Mouse (Mus musculus) liver, embryonic 12.5 days (tissue): Measurements from ENCODE around the gene Dock1. TPM values are rescaled to one million over a fixed set of nuclear protein-coding genes. Genes with fewer than 3 reads are reported as not detected.

Experiments used
- ATAC-seq: fragments of 200-750 bp; cut with Nextera tagmentation; 2 replicates; pipeline ENCODE4 v1.8.0; 2017; ENCODE audit warnings: moderate number of reproducible peaks, mild to moderate bottlenecking, moderate library complexity
- H3K27ac ChIP-seq: fragments of 300-500 bp; sonication (generic); 2 replicates; pipeline ENCODE4 v1.5.1; 2016; ENCODE audit warnings: mild to moderate bottlenecking
- H3K27me3 ChIP-seq: fragments of 300-500 bp; sonication (generic); replicated peaks from 2 replicates; pipeline ENCODE4 v1.6.1; 2016; ENCODE audit warnings: mild to moderate bottlenecking, moderate library complexity
- H3K36me3 ChIP-seq: fragments of 300-500 bp; sonication (generic); 2 replicates; pipeline ENCODE4 v1.6.1; 2016; ENCODE audit warnings: mild to moderate bottlenecking, moderate library complexity
- H3K4me1 ChIP-seq: fragments of 300-500 bp; sonication (generic); 2 replicates; pipeline ENCODE4 v1.6.1; 2016
- H3K4me2 ChIP-seq: fragments of 300-500 bp; sonication (generic); 2 replicates; pipeline ENCODE4 v1.6.1; 2016; ENCODE audit warnings: mild to moderate bottlenecking, moderate library complexity
- H3K4me3 ChIP-seq: fragments of 300-500 bp; sonication (generic); 2 replicates; pipeline ENCODE4 v1.5.1; 2016; ENCODE audit warnings: mild to moderate bottlenecking, moderate library complexity
- H3K9ac ChIP-seq: fragments of 300-500 bp; sonication (generic); 2 replicates; pipeline ENCODE4 v1.6.1; 2016; ENCODE audit warnings: mild to moderate bottlenecking, moderate library complexity
- H3K9me3 ChIP-seq: fragments of 300-500 bp; sonication (generic); replicated peaks from 2 replicates; pipeline ENCODE4 v1.6.1; 2016; ENCODE audit warnings: mild to moderate bottlenecking, moderate library complexity
- WGBS: fragments of 180-500 bp; shearing (Covaris S2); methylation state at CpG from one replicate; pipeline ENCODE4 v1.1.7; 2016; ENCODE audit not compliant: insufficient replicate concordance; 5-methylcytosine and 5-hydroxymethylcytosine counted together
- polyA plus RNA-seq: library from polyadenylated mRNA; unstranded; fragments of >200 nt; fragmentation: Nextera tagmentation; extraction: Ambion mirVana; gene quantifications from 2 replicates; pipeline ENCODE4 v1.2.1, GENCODE M21; 2016

The Dock1 gene
- polyA plus RNA-seq, 1 experiment from 2014 or later: 6.4 TPM

- WGBS: 23% methylated on average over 4 of the region's 4 CpGs
- H3K27ac ChIP-seq: 0 out of 2 replicates have a peak overlapping the region, but pooled peaks have one; percentile 22
- H3K9ac ChIP-seq: no peak overlapping the region
- no peaks in the 10 kb centered on the region for H3K27me3 ChIP-seq
- H3K9me3 ChIP-seq: no peaks in the 10 kb centered on the region
- ATAC-seq: no peak
- H3K4me3 ChIP-seq: no peak overlapping the region
- peaks cover 56% of the 10 kb centered on the region for H3K4me1 ChIP-seq
- no peak overlapping the region for H3K4me2 ChIP-seq
- no peaks in the 10 kb centered on the region for H3K36me3 ChIP-seq
These were observed 27.0 kb downstream of the Dock1 start for GRCm38 (mm10) chr7:134697479-134697878.

DNA sequence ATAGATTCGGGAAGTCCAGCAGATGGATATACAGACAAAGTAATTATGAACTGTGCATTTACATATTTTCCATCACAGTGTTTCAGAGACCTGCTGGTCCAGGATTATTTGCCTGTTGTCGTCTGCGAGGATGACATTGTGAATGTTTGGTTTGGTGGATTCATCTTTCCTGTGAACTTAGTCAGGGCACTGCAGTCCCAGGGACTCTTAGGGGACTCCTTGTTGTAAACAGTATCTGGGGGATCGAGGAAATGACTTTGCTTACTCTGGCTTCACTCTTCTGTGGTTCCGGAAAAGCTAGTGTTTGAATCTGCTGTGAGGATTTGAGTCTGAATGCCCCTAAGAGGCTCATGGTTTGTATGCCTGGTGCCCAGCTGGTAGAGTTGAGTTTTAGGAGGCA lies 27.8 kb downstream of the Dock1 start:
- Histone ChIP-seq H3K36me3 (no peaks in the 10 kb centered on the region), H3K4me2 (no peak overlapping the region), H3K4me3 (no peak overlapping the region), H3K4me1 (peaks cover 49% of the 10 kb centered on the region), H3K9ac (no peak overlapping the region), H3K27ac (no peak overlapping the region), H3K9me3 (no peaks in the 10 kb centered on the region), H3K27me3 (no peaks in the 10 kb centered on the region)
- ATAC-seq: no peak
- 58% methylated on average over 5 of the region's 5 CpGs for WGBS

- H3K36me3 ChIP-seq: no peaks in the 10 kb centered on the region
- H3K4me1 ChIP-seq: peaks cover 38% of the 10 kb centered on the region
- no peak overlapping the region for H3K9ac ChIP-seq
- no peak overlapping the region for H3K4me2 ChIP-seq
- H3K27me3 ChIP-seq: no peaks in the 10 kb centered on the region
- ATAC-seq: no peak
- WGBS: 70% methylated on average over 5 of the region's 5 CpGs
- H3K27ac ChIP-seq: no peak overlapping the region
- no peak overlapping the region for H3K4me3 ChIP-seq
- no peaks in the 10 kb centered on the region for H3K9me3 ChIP-seq
These were observed 29.5 kb downstream of the Dock1 start for GRCm38 (mm10) chr7:134700001-134700400.

DNA sequence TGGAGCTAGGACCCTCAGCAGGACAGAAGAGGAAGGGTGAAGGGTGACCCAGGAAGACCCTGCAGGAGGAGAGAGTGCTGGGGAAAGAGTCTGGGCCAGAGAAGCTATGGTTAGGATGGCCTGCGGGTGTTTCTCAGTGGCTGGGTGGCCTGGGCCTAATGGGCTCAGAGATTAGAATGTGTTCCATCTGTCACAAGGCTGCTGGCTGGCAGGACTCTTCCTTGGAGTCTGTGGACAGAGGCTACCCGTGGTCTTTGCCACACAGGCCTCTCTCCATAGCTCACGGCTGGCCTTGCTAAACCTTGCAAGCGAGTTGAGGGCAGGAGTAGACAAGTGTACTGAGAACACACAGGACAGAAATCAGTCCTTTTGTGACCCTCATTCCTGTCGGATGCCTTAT lies 32.0 kb downstream of the Dock1 start:
- Histone ChIP-seq H3K9me3 (no peaks in the 10 kb centered on the region), H3K4me2 (no peak overlapping the region), H3K27ac (no peak overlapping the region), H3K27me3 (no peaks in the 10 kb centered on the region), H3K4me1 (peaks cover 18% of the 10 kb centered on the region), H3K4me3 (no peak overlapping the region), H3K9ac (no peak overlapping the region), H3K36me3 (no peaks in the 10 kb centered on the region)
- whole genome bisulfite sequencing: 57% methylated on average over 5 of the region's 5 CpGs
- no peak for ATAC-seq

- H3K27me3 ChIP-seq: no peaks in the 10 kb centered on the region
- H3K36me3 ChIP-seq: no peaks in the 10 kb centered on the region
- H3K4me2 ChIP-seq: no peak overlapping the region
- H3K9ac ChIP-seq: no peak overlapping the region
- H3K27ac ChIP-seq: no peak overlapping the region
- 57% methylated on average over 2 of the region's 2 CpGs for WGBS
- H3K9me3 ChIP-seq: no peaks in the 10 kb centered on the region
- H3K4me3 ChIP-seq: no peak overlapping the region
- ATAC-seq: no peak
- peaks cover 11% of the 10 kb centered on the region; the same call in 1 of the 2 replicates for H3K4me1 ChIP-seq
These were observed 33.2 kb downstream of the Dock1 start for GRCm38 (mm10) chr7:134703704-134704103.

DNA sequence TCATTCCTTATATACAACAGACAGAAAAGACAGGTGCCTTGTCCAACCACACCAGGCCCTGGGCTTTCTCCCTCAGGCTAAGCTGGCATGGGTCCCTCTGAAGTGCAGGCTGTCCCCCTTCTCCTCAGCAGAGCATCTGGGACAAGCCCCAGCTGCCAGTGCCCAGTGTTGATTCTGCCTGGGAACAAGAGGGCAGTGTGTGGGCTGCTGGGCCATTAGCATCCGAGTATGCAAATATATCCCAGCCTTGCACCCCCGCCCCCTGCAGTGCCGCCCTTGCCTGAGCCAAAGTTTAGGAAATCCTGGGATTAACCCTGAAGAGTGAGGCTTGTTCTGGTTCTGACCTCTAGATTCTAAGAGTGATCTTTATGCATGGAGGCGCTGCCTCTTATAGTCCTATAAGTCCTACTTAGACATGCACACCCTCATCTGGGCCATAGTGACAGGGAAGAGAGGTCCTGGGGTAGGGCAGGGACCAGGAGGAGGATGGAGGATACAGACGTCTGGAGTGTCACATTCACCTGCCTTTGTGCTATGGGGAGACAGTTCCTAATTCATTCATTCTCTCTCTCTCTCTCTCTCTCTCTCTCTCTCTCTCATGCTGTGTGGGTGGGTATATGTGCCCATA lies 38.9 kb downstream of the Dock1 start:
- Histone ChIP-seq H3K4me3 (no peak overlapping the region), H3K9ac (no peak overlapping the region), H3K27me3 (no peaks in the 10 kb centered on the region), H3K4me2 (no peak overlapping the region), H3K4me1 (no peaks in the 10 kb centered on the region), H3K36me3 (no peaks in the 10 kb centered on the region), H3K9me3 (no peaks in the 10 kb centered on the region), H3K27ac (no peak overlapping the region)
- WGBS: 57% methylated on average over 5 of the region's 5 CpGs
- no peak; the same call in 1 of the 2 replicates for ATAC-seq

DNA sequence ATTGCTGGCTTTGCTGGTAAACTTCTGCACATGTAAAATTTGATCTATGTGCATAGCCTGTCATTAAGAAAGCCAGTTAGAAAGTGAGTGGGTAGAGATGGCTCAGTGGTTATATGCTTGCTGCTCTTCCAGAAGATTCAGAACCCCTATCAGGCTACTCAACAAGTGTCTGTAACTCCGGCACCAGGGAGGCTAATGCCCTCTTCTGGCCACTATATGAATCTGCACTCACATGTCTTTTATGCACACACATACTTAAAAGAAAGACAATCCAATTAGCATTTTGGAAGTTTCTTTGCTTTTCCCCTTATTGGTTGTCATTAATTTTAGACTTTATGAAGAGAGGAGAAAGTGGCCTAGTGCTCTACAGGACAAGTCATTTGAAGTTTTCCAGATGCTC lies 41.1 kb downstream of the Dock1 start:
- Histone ChIP-seq H3K4me3 (no peak overlapping the region), H3K27ac (no peak overlapping the region), H3K9me3 (no peaks in the 10 kb centered on the region), H3K4me1 (no peaks in the 10 kb centered on the region), H3K9ac (no peak overlapping the region), H3K4me2 (no peak overlapping the region), H3K27me3 (no peaks in the 10 kb centered on the region), H3K36me3 (no peaks in the 10 kb centered on the region)
- 70% methylated on average over 1 of the region's 1 CpGs for WGBS
- ATAC-seq: no peak

DNA sequence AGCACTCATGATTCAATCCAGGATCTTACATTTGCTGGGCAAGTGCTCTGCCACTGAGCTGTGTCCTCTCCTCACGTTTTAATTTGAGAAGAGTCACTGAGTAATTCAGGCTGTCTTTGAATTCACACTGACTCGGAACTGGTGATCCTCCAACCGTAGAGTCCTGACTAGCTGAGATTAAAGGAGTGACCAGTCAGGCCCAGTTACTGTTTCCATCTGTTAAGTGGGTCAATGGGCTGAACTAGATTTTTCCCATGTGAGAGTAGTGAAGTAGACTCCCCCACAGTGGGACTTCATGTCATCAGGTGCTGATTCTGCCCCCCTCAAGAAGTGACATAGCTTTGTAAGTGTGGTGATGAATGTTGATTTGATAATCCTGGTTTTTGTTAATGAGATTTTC lies 49.0 kb downstream of the Dock1 start:
- H3K4me1 ChIP-seq: no peaks in the 10 kb centered on the region

GRCm38 (mm10) chr7:134722361-134722760 lies 51.9 kb downstream of the Dock1 start:
- Histone ChIP-seq H3K27me3 (no peaks in the 10 kb centered on the region), H3K4me2 (no peak overlapping the region), H3K4me3 (no peak overlapping the region), H3K27ac (no peak overlapping the region), H3K9ac (no peak overlapping the region), H3K36me3 (no peaks in the 10 kb centered on the region), H3K4me1 (no peaks in the 10 kb centered on the region), H3K9me3 (no peaks in the 10 kb centered on the region)
- ATAC-seq: no peak
- 77% methylated on average over 7 of the region's 7 CpGs for WGBS

More for the DNA sequence above, 49.0 kb downstream of the Dock1 start:
- Histone ChIP-seq H3K4me3 (no peak overlapping the region), H3K4me2 (no peak overlapping the region), H3K27me3 (no peaks in the 10 kb centered on the region), H3K36me3 (no peaks in the 10 kb centered on the region), H3K27ac (no peak overlapping the region), H3K9ac (no peak overlapping the region), H3K9me3 (no peaks in the 10 kb centered on the region)
- no peak for ATAC-seq
- 69% methylated on average over 3 of the region's 3 CpGs for WGBS

GRCm38 (mm10) chr7:134722955-134723354 lies 52.5 kb downstream of the Dock1 start:
- 78% methylated on average over 9 of the region's 9 CpGs for WGBS
- Histone ChIP-seq H3K9ac (no peak overlapping the region), H3K4me3 (no peak overlapping the region), H3K4me1 (no peaks in the 10 kb centered on the region), H3K9me3 (no peaks in the 10 kb centered on the region), H3K27me3 (no peaks in the 10 kb centered on the region), H3K36me3 (no peaks in the 10 kb centered on the region), H3K4me2 (no peak overlapping the region), H3K27ac (no peak overlapping the region)
- no peak for ATAC-seq

DNA sequence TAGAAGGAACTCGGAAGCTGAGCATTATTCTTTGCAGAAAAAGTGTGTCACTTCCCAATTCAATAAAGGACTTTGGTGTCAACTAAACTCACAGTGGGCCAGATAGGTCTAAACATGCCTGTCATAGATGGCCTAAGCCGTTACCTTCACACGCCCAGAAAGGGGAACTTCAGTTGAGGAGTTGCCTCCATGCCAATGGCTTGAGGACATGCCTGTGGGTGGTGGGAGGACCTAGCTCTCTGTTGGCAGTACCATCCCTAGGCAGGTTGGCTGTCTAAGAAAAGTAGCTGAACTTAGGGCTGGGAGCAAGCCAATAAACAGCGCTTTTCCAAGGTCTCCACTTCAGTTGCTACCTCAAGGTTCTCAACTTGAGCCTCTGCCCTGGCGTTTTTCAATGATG lies 53.1 kb downstream of the Dock1 start:
- Histone ChIP-seq H3K9ac (no peak overlapping the region), H3K4me3 (no peak overlapping the region), H3K4me2 (no peak overlapping the region), H3K27ac (no peak overlapping the region), H3K9me3 (no peaks in the 10 kb centered on the region), H3K4me1 (no peaks in the 10 kb centered on the region), H3K27me3 (no peaks in the 10 kb centered on the region), H3K36me3 (no peaks in the 10 kb centered on the region)
- WGBS: 70% methylated on average over 5 of the region's 5 CpGs
- no peak for ATAC-seq

DNA sequence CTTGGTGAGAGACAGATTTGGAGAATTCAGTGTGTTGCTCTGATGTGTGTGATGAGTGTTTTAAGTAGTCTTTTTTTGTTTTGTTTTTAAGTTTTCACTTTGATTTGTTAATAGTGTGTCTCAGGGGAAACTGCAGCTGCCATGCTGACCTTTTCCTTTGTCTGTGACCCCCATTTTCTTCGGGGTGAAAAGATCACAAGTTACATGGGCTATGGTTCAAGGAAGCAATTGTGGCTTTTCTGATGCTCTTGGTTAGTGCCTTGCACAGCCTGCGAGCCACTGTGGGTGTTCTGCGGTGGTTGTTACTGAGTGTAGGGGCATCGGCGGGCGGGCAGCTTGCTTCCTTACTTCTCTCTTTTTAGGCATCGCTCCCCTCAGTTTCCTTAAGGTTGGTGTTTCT lies 54.4 kb downstream of the Dock1 start:
- Histone ChIP-seq H3K27me3 (no peaks in the 10 kb centered on the region), H3K9ac (no peak overlapping the region), H3K27ac (no peak overlapping the region), H3K4me2 (no peak overlapping the region), H3K9me3 (no peaks in the 10 kb centered on the region), H3K4me3 (no peak overlapping the region), H3K4me1 (no peaks in the 10 kb centered on the region), H3K36me3 (no peaks in the 10 kb centered on the region)
- ATAC-seq: no peak
- WGBS: 53% methylated on average over 7 of the region's 7 CpGs
